Mouse (Mus musculus) neural tube, postnatal 0 days (tissue): ENCODE data around the gene Pde3b. TPM values are rescaled to one million over a fixed set of nuclear protein-coding genes. Genes with fewer than 3 reads are reported as not detected.

Experiments
- polyA plus RNA-seq: library from polyadenylated mRNA; unstranded; fragments of >200 nt; fragmentation: Nextera tagmentation; extraction: Ambion mirVana; gene quantifications from 2 replicates; pipeline ENCODE4 v1.2.1, GENCODE M21; 2015

The Pde3b gene
- 3.5 and 3.9 TPM in 2 replicates for polyA plus RNA-seq

DNA sequence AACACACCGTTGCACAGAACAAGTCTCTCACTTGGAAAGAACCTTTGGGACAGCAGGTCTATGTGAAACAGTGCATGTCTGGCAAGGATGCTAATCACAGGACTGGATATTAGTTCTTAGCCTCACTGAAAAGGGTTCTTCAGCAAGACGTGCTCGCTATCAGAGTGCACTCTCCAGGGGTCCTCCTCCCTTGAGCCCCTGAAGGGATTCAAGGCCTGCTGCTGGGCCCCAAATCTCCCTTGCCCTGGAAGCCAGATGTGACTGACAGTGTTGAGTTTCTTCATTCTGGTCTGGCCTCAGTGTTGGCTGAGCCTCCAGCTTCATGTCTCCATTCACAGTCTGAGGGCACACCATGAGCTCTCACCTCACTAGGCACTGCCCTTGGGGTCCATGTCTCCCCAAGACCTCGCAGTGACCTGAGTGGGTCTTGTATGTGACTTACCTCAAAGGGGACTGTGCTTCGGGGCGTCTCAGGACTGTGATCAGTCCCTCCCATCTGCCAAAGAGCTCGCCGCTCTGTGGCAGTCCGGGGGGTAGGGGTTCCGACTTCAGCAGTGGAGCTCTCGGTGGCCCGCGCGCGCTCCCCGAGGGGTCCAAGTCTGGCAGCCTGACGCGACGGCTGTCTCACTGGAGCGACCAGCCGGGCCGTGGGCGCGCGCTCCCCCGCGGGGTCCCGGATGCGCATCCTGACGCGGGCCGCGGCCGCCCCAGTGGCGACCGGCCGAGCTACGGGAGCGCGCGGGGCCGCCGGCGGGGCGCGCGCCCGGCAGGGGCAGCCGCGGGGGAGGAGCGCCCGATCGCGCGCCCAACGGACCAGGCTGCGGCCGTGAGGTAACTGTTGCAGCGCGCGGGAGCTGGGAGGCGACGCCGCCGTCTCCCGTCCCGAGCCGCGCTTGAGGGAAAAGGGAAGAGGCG, at the start of gene Pde3b:
Gene Pde3b, plus strand, starts transcription at position 861 of the 915 bp plus-strand sequence.

DNA sequence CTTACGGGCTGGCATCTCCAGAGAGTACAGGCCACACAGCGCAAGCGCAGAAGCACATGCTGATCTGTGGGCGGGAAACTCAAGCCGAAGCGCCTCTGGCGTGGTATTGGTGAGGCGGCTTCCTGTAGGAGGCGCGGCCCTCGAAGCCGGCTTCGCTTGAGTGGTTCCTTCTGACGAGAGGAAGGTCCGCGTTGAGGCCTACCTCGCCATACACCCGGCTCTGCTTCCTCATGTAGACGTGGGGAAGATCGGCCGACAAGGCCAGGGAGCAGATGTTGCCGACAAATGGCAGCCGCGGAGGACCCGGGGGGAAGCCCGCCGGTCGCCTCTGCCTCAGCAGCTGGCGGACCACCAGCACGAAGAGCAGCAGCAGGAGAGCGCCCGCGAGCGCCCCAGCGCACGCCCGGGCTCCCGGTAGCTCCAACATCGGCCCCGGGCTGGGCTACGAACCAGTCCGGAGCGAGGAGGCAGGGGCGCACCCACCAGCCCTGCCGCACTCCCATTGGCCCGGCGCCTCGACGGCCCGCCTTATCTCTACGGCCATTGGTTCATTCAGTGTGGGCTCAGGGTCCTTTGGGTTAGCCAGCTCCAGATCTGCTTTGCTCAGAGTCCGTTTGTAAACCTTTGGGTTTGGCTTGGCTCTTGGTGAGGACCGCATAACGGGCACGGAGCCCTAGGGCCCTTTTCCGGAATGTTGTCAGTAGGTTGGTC, 147.6 kb downstream of the Pde3b start, which contains the start of gene Cyp2r1:
Gene Cyp2r1, minus strand, starts transcription at position 442 of the 711 bp plus-strand sequence.

Other genes with a start within 250 kb of the Pde3b start
- 62.9 and 65.6 TPM in 2 replicates for gene Copb1, start 160.6 kb upstream of the Pde3b start, polyA plus RNA-seq
- 331 and 340 TPM in 2 replicates for gene Psma1, start 139.2 kb upstream of the Pde3b start, polyA plus RNA-seq
- gene Cyp2r1, start 147.7 kb downstream of the Pde3b start, polyA plus RNA-seq, result 1.3 and 1.4 TPM in 2 replicates
- gene Calca, start 221.1 kb downstream of the Pde3b start, polyA plus RNA-seq, result 97.5 and 142 TPM in 2 replicates